Mouse (Mus musculus) liver, embryonic 14.5 days (tissue): ENCODE results near the gene Car5b. TPM values are rescaled to one million over a fixed set of nuclear protein-coding genes. Genes with fewer than 3 reads are reported as not detected.
A peak's percentile ranks its signal among the peaks of the same experiment; 100 is the strongest.

Source experiments
- ATAC-seq: fragments of 200-750 bp; cut with Nextera tagmentation; 2 replicates; pipeline ENCODE4 v1.8.0; 2017; ENCODE audit warnings: moderate number of reproducible peaks, mild to moderate bottlenecking, moderate library complexity; ENCODE audit not compliant: insufficient read depth
- DNase-seq, 3 experiments: peaks; one replicate each; pipeline ENCODE4 v3.0.0-alpha.2; 2012 to 2013; ENCODE audit warnings: low read depth in 3 of 3, low spot score in 3 of 3
- H3K27ac ChIP-seq: fragments of 300-500 bp; sonication (generic); 2 replicates; pipeline ENCODE4 v1.5.1; 2014; ENCODE audit warnings: moderate library complexity, mild to moderate bottlenecking, control low read depth, inconsistent platforms
- H3K27me3 ChIP-seq: fragments of 300-500 bp; sonication (generic); 2 replicates; pipeline ENCODE4 v1.6.1; 2014; ENCODE audit warnings: mild to moderate bottlenecking, low read length, moderate library complexity; ENCODE audit not compliant: control insufficient read depth, insufficient read depth
- H3K36me3 ChIP-seq: fragments of 300-500 bp; sonication (generic); replicated peaks from 2 replicates; pipeline ENCODE4 v1.6.1; 2014; ENCODE audit warnings: low read depth; ENCODE audit not compliant: control insufficient read depth, insufficient read depth
- H3K4me1 ChIP-seq, 2 experiments: fragments of 200-500 bp in 1 of 2; fragments of 300-500 bp in 1 of 2; sonication (generic) in 1 of 2; replicated peaks; 2 replicates each; pipeline ENCODE4 v1.6.1; 2012 to 2014; ENCODE audit warnings: antibody characterized with exemption in 1 of 2, inconsistent platforms in 1 of 2, low read length in 1 of 2; ENCODE audit not compliant: control insufficient read depth in 2 of 2, insufficient read depth in 2 of 2
- H3K4me2 ChIP-seq: fragments of 300-500 bp; sonication (generic); 2 replicates; pipeline ENCODE4 v1.6.1; 2014; ENCODE audit warnings: low read depth, mild to moderate bottlenecking, control low read depth, moderate library complexity
- H3K4me3 ChIP-seq, 2 experiments: fragments of 200-500 bp in 1 of 2; fragments of 300-500 bp in 1 of 2; sonication (generic) in 1 of 2; 2 replicates each; pipeline ENCODE4 v1.5.1; 2012 to 2014; ENCODE audit warnings: low read depth in 2 of 2, low read length in 2 of 2, mild to moderate bottlenecking in 2 of 2, control low read depth in 1 of 2, inconsistent platforms in 1 of 2, moderate library complexity in 1 of 2; ENCODE audit not compliant: insufficient read depth in 1 of 2
- H3K9ac ChIP-seq: fragments of 300-500 bp; sonication (generic); replicated peaks from 2 replicates; pipeline ENCODE4 v1.6.1; 2014; ENCODE audit warnings: mild to moderate bottlenecking, control low read depth, moderate library complexity
- H3K9me3 ChIP-seq: fragments of 300-500 bp; sonication (generic); 2 replicates; pipeline ENCODE4 v1.6.1; 2016; ENCODE audit warnings: low read length, mixed read lengths; ENCODE audit not compliant: control insufficient read depth
- CTCF ChIP-seq: IDR thresholded peaks from 2 replicates; pipeline ENCODE4 v1.5.1; 2016; ENCODE audit warnings: antibody characterized with exemption, low read depth, control low read depth
- EP300 ChIP-seq: IDR thresholded peaks from 2 replicates; pipeline ENCODE4 v1.6.1; 2016; ENCODE audit warnings: antibody characterized with exemption, low read depth
- WGBS: fragments of 180-500 bp; shearing (Covaris S2); extraction: QIAGEN DNeasy Blood & Tissue Kit; methylation state at CpG from one replicate; pipeline ENCODE4 v1.1.7; 2014; ENCODE audit not compliant: insufficient replicate concordance; 5-methylcytosine and 5-hydroxymethylcytosine counted together
- polyA plus RNA-seq, 2 experiments: library from polyadenylated mRNA; depleted of rRNA in 1 of 2; stranded (reverse) in 1 of 2; unstranded in 1 of 2; fragments of >200 nt; fragmentation: Nextera tagmentation in 1 of 2; extraction: Ambion mirVana in 1 of 2; gene quantifications; 2 replicates each; pipeline versions ENCODE4 v1.2.1 to v1.2.3; 2012 to 2014

The Car5b gene
- polyA plus RNA-seq, 2 experiments = 0.05 to 0.09 TPM

- Histone ChIP-seq H3K4me2 (no peak overlapping the region), H3K9me3 (no peaks in the 10 kb centered on the region), H3K9ac (no peak overlapping the region), H3K36me3 (no peaks in the 10 kb centered on the region), H3K27me3 (no peaks in the 10 kb centered on the region), H3K27ac (no peak overlapping the region), H3K4me3 (no peak overlapping the region), H3K4me1 (no peaks in the 10 kb centered on the region)
- 61% methylated on average over 3 of the region's 3 CpGs for WGBS
- DNase-seq (no peak), ATAC-seq (no peak)
- TF ChIP-seq CTCF (no peak), EP300 (no peak)
Measured at GRCm38 (mm10) chrX:164058523-164058922, 30.7 kb upstream of the Car5b start.

GRCm38 (mm10) chrX:164055726-164056125 is 27.9 kb upstream of the Car5b start:
- Histone ChIP-seq H3K9ac (no peak overlapping the region), H3K4me2 (no peak overlapping the region), H3K27me3 (no peaks in the 10 kb centered on the region), H3K36me3 (no peaks in the 10 kb centered on the region), H3K4me1 (no peaks in the 10 kb centered on the region), H3K4me3 (no peak overlapping the region), H3K9me3 (no peaks in the 10 kb centered on the region), H3K27ac (no peak overlapping the region)
- DNase-seq = no peak
- WGBS = 28% methylated on average over 4 of the region's 4 CpGs
- peak; percentile 62 for ATAC-seq
- TF ChIP-seq CTCF = no peak
- peak; percentile 25; the same call in 1 of the 2 replicates for TF ChIP-seq EP300

- no peaks in the 10 kb centered on the region for H3K4me1 ChIP-seq
- no peaks in the 10 kb centered on the region for H3K9me3 ChIP-seq
- no peak overlapping the region for H3K27ac ChIP-seq
- no peaks in the 10 kb centered on the region for H3K36me3 ChIP-seq
- DNase-seq = no peak
- H3K27me3 ChIP-seq = no peaks in the 10 kb centered on the region
- WGBS = 32% methylated on average over 2 of the region's 2 CpGs
- no peak for ATAC-seq
- TF ChIP-seq EP300 (no peak), CTCF (no peak)
- H3K9ac ChIP-seq = no peak overlapping the region
- no peak overlapping the region for H3K4me3 ChIP-seq
- no peak overlapping the region for H3K4me2 ChIP-seq
Measured at GRCm38 (mm10) chrX:164046736-164047135, 18.9 kb upstream of the Car5b start.

GRCm38 (mm10) chrX:164042069-164042468 is 14.3 kb upstream of the Car5b start:
- H3K9me3 ChIP-seq = no peaks in the 10 kb centered on the region
- WGBS = 59% methylated on average over 13 of the region's 13 CpGs
- no peak overlapping the region for H3K27ac ChIP-seq
- no peaks in the 10 kb centered on the region for H3K27me3 ChIP-seq
- no peak overlapping the region for H3K4me2 ChIP-seq
- ATAC-seq (no peak), DNase-seq (no peak)
- H3K4me3 ChIP-seq = no peak overlapping the region
- no peak for TF ChIP-seq CTCF
- no peak for TF ChIP-seq EP300
- no peak overlapping the region for H3K9ac ChIP-seq
- no peaks in the 10 kb centered on the region for H3K36me3 ChIP-seq
- no peaks in the 10 kb centered on the region for H3K4me1 ChIP-seq

- DNase-seq (no peak), ATAC-seq (no peak)
- no peaks in the 10 kb centered on the region for H3K27me3 ChIP-seq
- no peaks in the 10 kb centered on the region for H3K4me1 ChIP-seq
- no peak for TF ChIP-seq CTCF
- TF ChIP-seq EP300 = no peak
- H3K9ac ChIP-seq = no peak overlapping the region
- no peaks in the 10 kb centered on the region for H3K9me3 ChIP-seq
- WGBS = 64% methylated on average over 2 of the region's 2 CpGs
- no peak overlapping the region for H3K4me3 ChIP-seq
- H3K27ac ChIP-seq = no peak overlapping the region
- no peak overlapping the region for H3K4me2 ChIP-seq
- no peaks in the 10 kb centered on the region for H3K36me3 ChIP-seq
Measured at GRCm38 (mm10) chrX:164038882-164039281, 11.1 kb upstream of the Car5b start.
